Mouse (Mus musculus) T-helper 2 cell (primary cell): Measurements from ENCODE around the gene Zfp513.

Experiments used
- in situ Hi-C: fragments of 300-600 bp; cut with MboI, MseI; formaldehyde crosslinking; loops from one replicate; pipeline ENCODE4 v1.15.1; 2025; ENCODE audit warnings: high pct_unique_total_duplicates

Zfp513 gene

GRCm38 (mm10) chr5:31200327-31200768 is 1.8 kb downstream of the Zfp513 start:
- in situ Hi-C loops = no loop called here

DNA sequence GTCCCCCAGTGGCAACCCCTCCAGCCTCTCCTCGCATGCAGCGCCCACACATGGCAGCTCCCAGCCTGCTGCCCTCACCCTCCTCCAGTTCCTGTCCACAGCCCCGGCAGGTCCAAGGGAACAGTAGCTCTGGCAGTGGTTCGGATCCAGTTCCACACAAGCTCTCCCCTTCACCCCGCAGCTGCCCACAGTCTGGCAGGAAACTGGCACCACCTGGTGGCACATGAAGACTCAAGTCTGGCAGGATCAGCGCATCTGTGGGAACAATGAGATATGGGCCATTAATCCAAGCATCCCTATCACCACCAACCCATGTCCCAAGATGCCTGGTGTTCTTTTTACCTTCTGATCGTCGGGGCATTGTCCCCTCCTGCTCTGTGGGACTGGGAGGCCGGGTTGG is 2.2 kb downstream of the Zfp513 start:
- in situ Hi-C loops = loop anchor here (10.0 kb wide), 1 partner anchor 965 kb away; the partner anchor contains the start of gene Selenoi

DNA sequence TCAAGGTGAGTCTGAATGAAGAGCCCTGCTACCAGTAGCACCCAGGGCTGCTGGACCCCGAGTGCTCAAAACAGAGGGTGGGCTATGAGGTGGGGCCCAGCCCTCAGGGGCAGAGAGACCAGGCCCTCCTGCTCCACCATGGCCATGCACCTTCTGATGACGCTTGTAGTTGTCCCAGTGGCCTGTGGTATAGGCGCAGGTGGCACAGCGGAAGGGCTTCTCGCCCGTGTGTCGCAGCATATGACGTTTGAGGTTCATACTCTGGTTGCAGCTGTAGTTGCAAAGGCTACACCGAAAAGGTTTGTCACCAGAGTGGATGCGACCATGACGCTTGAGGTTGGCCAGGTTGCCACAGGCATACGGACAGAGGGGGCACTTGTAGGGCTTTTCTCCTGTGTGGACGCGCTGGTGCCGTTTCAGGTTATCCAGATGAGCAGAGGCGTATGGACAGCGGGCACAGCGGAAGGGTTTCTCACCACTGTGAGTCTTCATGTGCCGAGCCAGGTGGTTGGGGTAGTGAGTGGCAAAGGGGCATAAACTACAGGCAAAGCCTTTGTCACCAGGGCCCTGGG is 2.7 kb downstream of the Zfp513 start:
- in situ Hi-C loops = loop anchor here (10.0 kb wide), 1 partner anchor 965 kb away; the partner anchor contains the start of gene Selenoi

DNA sequence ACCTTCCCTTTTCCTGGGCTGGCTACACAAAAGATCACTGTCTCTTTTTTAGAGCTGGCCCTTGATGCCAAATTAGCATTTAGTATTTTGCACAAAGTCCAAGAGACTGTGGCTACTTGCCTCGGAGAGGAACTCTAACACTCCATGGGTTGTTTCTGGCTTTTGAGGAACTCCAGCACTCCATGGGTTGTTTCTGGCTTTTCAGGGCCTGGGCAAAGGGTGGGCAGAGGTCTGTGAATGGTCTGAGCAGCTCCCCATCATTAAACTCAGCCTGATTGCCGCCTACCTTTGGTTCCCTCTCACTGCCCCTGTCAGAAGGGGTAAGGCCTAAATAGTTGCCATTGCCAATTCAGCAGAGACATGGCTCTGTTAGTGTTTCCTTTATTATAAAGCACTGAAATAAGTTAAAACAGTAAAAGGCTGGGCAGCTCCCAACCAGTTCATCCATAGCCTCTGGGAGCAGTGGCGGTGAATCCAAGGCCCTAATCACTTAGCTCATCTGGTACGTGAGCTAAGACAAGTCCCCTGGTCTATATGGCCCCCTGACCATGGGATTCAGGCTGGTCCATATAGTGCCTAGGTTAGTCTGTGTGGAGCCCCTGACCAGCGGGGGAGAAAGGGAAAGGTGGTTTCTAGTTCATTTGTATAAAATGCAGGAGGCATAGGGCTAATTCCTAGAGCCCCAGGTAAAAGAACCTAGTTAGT is 3.3 kb downstream of the Zfp513 start:
- in situ Hi-C loops = loop anchor here (10.0 kb wide), 1 partner anchor 964 kb away; the partner anchor contains the start of gene Selenoi

- in situ Hi-C loops = loop anchor here (10.0 kb wide), 1 partner anchor 963 kb away; the partner anchor contains the start of gene Selenoi
Observed at GRCm38 (mm10) chr5:31198170-31198569, 3.9 kb downstream of the Zfp513 start.

GRCm38 (mm10) chr5:31197072-31197471 is 5.0 kb downstream of the Zfp513 start:
- in situ Hi-C loops = loop anchor here (10.0 kb wide), 1 partner anchor 962 kb away; the partner anchor contains the start of gene Selenoi

DNA sequence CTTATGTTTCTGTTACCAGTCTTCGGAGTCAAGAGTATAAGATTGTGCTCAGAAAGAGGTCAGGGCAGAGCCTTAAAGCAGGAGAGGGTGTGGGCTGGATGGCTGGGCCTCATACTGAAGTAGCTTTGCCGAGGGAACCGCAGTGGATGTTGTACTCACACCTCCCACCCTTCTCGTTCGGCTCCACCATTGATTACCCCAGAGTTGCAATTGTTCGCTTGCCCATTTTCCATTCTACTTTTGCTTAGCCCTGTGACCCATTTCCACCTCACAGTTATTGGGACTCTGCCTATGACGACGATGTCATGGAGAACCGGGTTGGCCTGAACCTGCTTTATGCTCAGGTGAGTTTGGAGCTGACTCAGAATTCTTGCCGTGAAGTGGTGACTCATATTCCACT is 5.9 kb downstream of the Zfp513 start:
- in situ Hi-C loops = loop anchor here (10.0 kb wide), 1 partner anchor 961 kb away; the partner anchor contains the start of gene Selenoi

DNA sequence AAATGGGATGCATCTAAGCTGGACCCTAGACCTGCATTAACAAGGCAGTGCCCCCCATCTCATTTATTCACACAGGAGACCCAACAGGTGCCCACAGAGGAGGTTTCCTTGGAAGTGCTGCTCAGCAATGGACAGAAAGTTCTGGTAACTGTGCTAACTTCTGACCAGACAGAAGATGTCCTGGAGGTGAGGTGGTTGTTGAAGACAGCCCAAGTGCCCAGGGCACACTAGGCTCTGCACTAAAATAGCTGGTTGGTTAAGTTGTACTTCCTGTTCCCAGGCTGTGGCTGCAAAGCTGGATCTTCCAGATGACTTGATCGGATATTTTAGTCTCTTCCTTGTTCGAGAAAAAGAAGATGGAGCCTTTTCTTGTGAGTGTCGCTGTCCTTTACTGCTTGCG is 6.4 kb downstream of the Zfp513 start:
- in situ Hi-C loops = loop anchor here (10.0 kb wide), 1 partner anchor 961 kb away; the partner anchor contains the start of gene Selenoi

- in situ Hi-C loops = loop anchor here (10.0 kb wide), 1 partner anchor 960 kb away; the partner anchor contains the start of gene Selenoi
Observed at GRCm38 (mm10) chr5:31194486-31195485, 7.3 kb downstream of the Zfp513 start.

GRCm38 (mm10) chr5:31193631-31194281 is 8.3 kb downstream of the Zfp513 start:
- in situ Hi-C loops = loop anchor here (10.0 kb wide), 1 partner anchor 959 kb away; the partner anchor contains the start of gene Selenoi

DNA sequence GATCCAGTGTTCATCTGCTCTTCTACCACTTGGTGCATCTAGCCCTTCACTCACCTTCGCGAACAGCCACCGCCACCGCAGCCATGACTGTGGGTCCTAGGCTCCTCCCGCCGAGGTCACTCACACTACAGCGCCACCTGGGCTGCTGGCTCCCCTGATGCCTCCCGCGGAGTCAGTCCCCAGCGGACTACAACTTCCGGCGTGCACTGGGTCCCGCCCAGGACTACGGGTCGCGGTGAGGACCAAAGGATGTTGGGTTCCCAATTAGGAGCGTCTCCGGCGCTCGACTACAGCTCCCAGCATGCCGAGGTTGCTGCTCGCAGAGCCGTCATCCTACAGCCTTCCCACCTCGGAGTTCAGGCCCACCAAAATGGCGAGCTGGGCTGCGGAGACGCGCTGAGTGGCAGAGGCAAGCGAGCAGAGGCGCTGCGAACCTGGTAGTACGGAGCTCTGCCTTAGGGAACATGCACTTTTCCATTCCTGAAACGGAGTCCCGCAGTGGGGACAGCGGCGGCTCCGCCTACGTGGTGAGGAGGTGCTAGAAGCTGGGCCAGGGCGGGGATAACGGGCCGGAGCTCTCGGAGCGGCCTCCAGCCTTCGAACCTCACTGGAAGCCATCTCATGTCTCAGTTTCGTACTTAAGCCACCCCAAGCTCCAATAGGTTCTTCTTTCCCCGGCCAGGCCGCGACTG is 9.0 kb downstream of the Zfp513 start, which contains the start of the genes Snx17 and Eif2b4:
Gene Snx17, plus strand, starts transcription at position 289 of the 692 bp plus-strand sequence.
Gene Eif2b4, minus strand, starts transcription at position 492 of the 692 bp plus-strand sequence.
- in situ Hi-C loops = loop anchor here (10.0 kb wide), 1 partner anchor 958 kb away; the partner anchor contains the start of gene Selenoi

DNA sequence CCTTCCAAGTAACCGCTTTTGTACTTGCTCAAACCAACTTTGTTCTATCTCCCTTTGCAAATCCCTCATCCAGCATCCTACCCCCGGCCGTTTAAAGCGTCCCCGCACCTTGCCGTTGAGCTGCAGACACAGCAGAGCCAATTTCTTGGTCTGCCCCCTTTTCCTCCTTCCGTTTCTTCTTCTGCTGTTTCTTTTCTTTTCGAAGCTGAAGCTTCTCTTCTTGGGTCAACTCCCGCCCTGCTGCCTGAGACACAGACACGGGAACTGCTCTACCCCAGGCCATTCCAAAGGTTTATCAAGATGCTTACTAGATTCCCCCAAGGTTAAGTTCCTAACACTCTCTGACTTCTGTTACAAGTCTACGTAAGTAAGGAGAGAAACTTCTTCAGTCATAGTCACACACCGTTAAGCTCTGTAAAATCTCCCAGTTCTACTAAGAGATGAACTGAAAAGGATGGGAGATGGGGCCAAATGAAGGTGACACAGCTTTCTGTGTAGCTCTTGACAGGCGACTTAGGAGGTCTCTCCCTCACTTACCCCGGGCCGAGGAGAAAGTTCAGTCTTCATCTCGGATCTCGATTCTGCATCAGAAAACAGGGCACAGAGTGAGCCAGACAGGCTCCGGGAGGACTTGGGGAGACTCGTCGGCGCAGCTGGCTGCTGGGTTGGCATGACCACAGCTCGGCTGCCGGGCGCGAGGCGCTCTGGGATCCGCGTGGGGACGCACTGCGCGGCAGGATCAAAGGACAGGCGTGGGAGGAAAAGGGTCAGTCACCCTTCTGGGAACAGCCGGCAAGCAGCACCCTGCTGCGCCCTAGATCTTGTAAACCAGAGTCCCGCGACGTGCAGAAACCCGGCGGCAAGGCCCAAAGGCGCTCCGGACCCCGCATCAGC is 9.8 kb downstream of the Zfp513 start:
- in situ Hi-C loops = loop anchor here (10.0 kb wide), 1 partner anchor 957 kb away; the partner anchor contains the start of gene Selenoi

- in situ Hi-C loops = loop anchor here (10.0 kb wide), 1 partner anchor 955 kb away; the partner anchor contains the start of gene Selenoi
Observed at GRCm38 (mm10) chr5:31190201-31190600, 11.9 kb downstream of the Zfp513 start.

DNA sequence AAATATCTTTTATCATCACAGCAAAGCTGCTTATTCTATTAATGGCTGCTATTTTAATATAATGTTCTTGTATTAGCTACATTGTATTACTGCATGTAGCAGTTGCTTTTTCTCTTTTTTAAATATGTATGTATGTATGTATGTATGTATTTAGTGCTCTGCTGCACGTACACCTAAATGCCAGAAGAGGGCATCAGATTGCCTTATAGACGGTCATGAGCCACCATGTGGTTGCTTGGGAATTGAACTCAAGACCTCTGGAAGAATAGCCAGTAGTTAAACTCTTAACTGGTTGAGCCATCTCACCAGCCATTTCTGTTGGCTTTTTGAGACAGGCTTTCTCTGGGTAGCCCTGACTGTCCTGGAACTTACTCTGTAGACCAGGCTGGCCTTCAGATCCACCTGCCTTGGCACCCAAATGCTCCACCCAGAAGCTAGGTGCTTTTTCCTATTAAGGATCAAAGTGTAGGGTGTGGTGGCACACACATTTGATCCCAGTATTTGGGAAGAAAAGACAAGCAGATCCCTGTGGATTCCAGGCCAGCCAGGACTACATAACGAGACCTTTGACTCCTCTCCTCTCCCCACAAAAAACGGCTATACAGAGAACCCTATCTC is 13.8 kb downstream of the Zfp513 start:
- in situ Hi-C loops = loop anchor here (10.0 kb wide), 1 partner anchor 336 kb away; the partner anchor contains the start of genes Slc4a1ap and Supt7l

- in situ Hi-C loops = loop anchor here (10.0 kb wide), 1 partner anchor 341 kb away; the partner anchor contains the start of genes Slc4a1ap and Supt7l
Observed at GRCm38 (mm10) chr5:31183678-31184077, 18.4 kb downstream of the Zfp513 start.

DNA sequence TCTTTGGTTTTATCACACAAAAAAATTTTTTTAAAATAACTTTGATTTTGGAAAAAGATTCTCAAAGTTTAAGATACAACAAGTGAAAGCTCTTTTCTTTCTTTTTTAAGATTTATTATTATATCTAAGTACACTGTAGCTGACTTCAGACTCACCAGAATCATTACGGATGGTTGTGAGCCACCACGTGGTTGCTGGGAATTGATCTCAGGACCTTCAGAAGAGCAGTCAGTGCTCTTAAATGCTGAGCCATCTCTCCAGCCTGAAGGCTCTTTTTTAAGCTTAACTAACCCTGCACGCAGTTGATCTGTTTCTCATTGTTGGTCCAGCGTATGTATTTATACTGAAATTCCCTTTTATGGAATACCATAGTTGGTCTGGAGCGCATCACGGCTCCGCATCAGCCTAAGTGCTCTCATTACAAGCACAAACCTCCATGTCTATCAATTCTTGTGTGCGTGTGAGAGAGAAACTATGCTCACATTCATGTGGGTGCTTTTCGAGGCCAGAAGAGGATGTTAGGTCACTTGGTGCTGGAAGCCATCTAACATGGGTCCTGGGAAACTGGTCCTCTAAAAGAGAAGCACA is 20.8 kb downstream of the Zfp513 start:
- in situ Hi-C loops = loop anchor here (10.0 kb wide), 1 partner anchor 344 kb away; the partner anchor contains the start of genes Slc4a1ap and Supt7l
